Mouse (Mus musculus): ENCODE data around the gene Mdm2. TPM values are rescaled to one million over a fixed set of nuclear protein-coding genes. Genes with fewer than 3 reads are reported as not detected.

Gene Mdm2
- total RNA-seq, 2 experiments from 2014 or later = 58.7 to 65.5 TPM

DNA sequence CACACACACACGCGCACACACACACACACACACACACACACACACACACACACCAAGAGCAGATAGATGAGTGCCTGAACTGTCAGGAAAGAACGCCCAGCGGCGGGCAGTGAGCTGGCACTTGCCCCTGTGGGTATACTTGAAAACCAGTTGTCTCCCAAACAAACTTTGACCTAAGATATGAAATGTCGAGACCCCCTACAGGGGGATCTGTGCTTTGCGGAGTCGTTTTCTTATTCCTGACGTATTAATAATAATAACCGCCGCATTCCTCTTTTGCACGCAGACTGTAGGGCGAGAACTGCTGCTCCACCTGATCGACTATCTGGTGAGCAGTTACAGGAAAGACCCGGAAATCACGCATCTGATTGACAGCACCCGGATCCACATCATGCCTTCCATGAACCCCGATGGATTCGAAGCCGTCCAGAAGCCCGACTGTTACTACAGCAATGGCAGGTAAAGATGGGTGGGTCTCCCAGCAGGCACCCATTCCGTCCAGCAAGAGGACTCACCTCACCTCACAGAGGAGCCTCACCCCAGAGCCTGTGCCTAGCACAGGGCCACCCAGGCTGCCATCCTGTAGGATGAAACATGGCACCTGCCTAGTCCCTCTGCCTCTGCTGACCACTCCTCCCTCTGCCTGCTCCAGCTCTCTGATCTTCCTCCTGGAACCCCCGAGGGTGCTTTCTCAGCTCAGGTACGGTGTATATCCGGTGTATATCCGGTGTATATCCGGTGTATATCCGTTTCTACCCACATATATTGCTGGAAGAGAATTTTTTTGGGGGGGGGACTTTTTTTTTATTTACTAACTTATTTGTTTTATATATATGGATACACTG lies 42.7 kb downstream of the Mdm2 start:
- no peak overlapping the region for H3K4me3 ChIP-seq
- TF ChIP-seq CTCF (IDR thresholded peaks at IDR 0.05) = no peak
- no peak overlapping the region for H3K27ac ChIP-seq
- intact Hi-C loops (cut with DNase I) = no loop called here
- no peak for DNase-seq (ENCODE audit: extremely low spot score in 1 of 2, low spot score in 2 of 2)

DNA sequence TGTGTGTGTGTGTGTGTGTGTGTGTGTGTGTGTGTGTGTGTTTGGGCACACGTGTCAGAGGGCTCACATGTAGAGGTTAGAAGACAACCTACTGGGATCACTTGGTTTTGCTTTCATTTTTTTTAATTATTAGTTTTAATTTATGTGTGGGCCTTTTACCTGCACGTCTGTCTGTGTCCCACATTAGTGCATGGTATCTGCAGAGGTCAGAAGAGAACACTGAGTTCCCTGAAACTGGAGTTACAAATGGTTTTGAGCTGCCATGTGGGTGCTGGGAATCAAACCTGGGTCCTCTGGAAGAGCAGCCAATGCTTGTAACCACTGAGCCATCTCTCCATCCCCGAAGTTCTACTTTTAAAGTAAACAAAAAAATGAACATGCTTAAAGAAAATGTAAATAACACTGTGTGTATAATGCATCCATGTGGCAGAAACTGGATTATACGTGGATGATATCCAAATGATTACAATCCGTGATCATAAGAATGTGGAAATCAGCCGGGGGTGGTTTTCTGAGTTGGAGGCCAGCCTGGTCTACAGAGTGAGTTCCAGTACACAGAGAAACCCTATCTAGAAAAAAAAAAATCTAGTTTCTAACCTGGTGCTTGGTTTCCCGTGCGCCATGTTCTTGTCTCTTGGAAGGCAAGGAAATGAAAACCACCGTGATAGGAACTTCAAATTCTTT lies 43.5 kb downstream of the Mdm2 start:
- Histone ChIP-seq H3K4me3 (no peak overlapping the region), H3K27ac (no peak overlapping the region)
- intact Hi-C loops (cut with DNase I) = no loop called here
- no peak for DNase-seq (ENCODE audit: extremely low spot score in 1 of 2, low spot score in 2 of 2)
- TF ChIP-seq CTCF (IDR thresholded peaks at IDR 0.05) = no peak

DNA sequence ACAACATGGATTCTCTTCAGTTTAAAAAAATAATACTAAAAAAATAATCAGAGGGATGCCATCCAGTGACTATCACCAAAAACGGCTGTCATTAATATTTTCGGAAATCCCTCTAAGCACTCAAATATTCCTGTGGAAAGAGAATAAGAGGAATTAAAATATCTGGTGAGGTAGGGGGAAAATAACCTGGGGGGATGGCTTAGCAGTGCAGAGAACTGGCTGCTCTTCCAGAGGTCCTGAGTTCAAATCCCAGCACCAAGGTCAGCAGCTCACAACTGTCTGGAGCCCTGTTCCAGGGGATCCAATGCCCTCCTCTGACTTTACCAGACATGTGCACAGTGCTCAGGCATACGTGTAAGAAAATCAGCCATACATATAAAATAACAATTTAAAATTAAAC lies 44.2 kb downstream of the Mdm2 start:
- intact Hi-C loops (cut with DNase I) = no loop called here
- TF ChIP-seq CTCF (IDR thresholded peaks at IDR 0.05) = no peak
- Histone ChIP-seq H3K4me3 (no peak overlapping the region), H3K27ac (no peak overlapping the region)
- no peak for DNase-seq (ENCODE audit: extremely low spot score in 1 of 2, low spot score in 2 of 2)

DNA sequence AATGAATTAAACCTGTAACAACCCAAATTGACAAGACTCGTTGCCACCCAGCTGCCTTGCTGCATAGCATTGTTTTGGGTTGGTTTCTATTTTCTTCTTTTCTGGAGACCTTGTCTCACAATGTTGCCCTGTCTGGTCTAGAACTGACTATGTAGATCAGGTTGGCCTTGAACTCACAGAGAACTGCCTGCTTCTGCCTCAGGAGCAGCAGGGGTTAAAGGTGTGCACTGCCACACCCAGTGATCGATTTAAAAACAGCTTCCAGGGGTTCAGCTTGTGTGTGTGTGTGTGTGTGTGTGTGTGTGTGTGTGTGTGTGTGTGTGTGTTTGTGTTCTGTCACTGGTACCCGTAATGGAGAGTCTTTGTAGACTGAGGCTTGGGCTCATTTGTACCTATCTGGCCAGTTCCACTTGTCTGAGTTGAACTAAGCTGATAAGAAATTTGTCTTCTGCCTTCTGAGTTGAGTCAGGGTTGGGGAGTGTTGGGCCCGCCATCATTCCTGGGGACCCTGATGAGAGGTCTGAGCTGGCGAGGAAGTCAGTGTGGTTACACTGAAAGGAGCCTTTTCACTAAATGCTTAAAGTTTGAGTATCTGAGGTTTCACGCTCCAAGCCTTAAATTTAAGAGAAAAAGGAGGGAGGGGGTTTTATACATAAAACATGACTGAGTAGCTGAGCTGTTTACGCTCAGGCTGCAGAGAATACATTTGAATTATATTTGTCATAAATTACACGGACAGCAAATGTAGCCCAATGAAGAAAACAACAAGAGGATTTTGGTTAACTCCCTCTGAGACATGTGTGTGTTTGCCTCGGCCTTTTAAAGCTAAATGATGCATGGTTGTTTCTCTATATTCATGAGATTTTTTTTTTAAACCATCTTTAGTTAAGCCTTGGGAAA lies 44.9 kb downstream of the Mdm2 start:
- intact Hi-C loops (cut with DNase I) = no loop called here
- H3K4me3 ChIP-seq = no peak overlapping the region
- no peak overlapping the region for H3K27ac ChIP-seq
- TF ChIP-seq CTCF (IDR thresholded peaks at IDR 0.05) = no peak
- no peak for DNase-seq (ENCODE audit: extremely low spot score in 1 of 2, low spot score in 2 of 2)

DNA sequence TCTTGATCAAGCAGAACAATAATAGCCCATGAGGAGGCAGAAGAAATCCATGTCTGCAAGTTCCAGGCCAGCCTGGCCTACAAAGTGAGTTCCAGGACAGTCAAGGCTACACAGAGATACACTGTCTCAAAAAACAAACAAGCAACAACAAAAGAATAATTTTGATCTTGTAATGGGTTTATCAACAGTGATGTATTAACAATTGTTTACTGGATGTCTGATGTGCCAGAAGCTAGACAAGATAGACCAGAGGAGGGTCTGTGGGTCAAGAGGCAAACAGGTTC lies 45.7 kb downstream of the Mdm2 start:
- DNase-seq (ENCODE audit: extremely low spot score in 1 of 2, low spot score in 2 of 2) = no peak
- Histone ChIP-seq H3K4me3 (no peak overlapping the region), H3K27ac (no peak overlapping the region)
- no peak for TF ChIP-seq CTCF (IDR thresholded peaks at IDR 0.05)
- intact Hi-C loops (cut with DNase I) = no loop called here

DNA sequence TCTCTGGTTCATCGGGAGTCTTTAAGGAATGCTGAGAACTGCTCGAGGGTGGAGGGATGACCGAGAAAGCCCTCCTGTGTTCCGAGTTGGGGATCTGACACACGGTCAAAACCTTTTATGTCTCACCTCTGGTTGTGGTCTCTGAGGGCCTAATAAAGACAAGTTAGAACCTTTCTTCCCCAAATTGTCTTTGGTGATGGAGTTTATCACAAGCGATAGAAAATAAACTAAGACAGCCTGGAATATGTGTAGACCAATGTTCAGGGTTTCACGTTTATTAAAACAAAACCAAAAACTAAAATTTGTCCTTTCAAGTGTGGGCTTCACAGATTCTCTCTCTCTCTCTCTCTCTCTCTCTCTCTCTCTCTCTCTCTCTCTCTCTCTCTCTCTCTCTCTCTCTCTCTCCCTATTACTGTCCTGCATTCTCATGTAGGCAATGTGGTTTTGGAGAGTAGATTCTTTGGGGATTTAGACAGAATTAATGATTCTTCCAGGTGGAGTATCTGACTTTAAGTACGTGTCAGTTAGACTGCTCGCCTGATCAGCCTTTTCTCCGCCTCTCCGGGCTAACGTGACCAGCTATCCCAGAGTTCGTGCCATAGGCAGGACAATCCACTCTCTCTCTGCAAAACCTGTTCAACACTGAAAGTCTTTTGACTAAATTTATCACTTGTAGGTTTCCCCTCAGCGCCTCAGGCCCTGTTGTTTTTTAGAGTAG lies 46.2 kb downstream of the Mdm2 start:
- intact Hi-C loops (cut with DNase I) = no loop called here
- no peak overlapping the region for H3K27ac ChIP-seq

DNA sequence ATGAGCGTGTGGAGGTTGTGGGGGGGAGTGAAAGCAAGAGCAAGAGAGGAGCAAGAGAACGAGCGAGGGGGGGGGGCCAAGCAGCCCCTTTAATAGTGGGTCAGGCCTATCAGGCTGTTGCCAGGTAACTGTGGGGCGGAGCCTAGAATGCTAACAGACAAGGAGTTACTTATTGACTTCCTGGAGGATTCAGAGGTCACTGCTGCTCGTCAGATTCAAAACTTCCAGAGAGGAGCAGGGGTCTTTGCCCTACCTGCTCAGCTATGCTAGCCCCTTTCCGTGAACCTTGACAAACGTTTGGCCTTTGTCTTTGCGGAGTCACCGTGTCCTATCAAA lies 46.7 kb downstream of the Mdm2 start:
- TF ChIP-seq CTCF (IDR thresholded peaks at IDR 0.05) = no peak
- DNase-seq (ENCODE audit: extremely low spot score in 1 of 2, low spot score in 2 of 2) = no peak
- Histone ChIP-seq H3K27ac (no peak overlapping the region), H3K4me3 (no peak overlapping the region)
- intact Hi-C loops (cut with DNase I) = no loop called here

More for the DNA sequence above, 46.2 kb downstream of the Mdm2 start:
- no peak overlapping the region for H3K4me3 ChIP-seq
- no peak for TF ChIP-seq CTCF (IDR thresholded peaks at IDR 0.05)
- DNase-seq (ENCODE audit: extremely low spot score in 1 of 2, low spot score in 2 of 2) = no peak

DNA sequence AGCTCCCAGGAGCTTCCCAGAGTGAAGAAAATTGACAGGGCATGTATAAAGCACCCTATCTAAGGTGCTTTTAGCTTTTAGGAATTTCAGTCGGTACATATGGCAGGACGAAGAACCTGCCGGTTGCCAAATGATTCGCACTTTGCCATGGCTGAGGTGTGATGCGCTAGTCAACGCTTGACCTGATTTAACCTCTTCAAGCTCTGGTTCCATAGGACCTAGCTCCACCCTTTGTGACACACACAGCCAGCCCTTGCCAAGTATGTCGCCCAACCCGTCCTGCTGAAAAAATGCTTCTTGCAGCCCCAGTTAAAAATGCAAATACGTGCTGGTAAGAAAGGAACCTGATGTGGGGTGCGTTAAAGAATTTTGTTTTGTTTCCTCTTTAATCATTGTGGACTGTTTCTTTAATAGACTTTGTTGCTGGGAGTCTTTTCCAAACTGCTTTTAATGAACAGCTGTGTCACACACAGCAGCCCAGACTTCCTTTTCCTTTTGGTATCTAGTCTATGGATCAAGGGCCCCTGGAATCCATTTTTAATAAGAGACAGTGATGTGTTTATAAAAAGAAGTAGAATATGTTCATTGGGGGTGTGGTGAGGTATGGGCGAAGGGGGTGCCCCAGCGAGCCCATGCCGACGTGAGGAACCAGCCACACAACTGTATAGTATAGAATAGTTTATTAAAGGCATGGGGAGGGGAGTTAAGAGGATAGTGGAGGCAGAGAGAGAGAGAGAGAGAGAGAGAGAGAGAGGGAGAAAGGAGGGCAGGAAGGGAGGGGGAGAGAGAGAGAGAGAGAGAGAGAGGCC lies 47.3 kb downstream of the Mdm2 start:
- no peak overlapping the region for H3K27ac ChIP-seq
- no peak for DNase-seq (ENCODE audit: extremely low spot score in 1 of 2, low spot score in 2 of 2)
- H3K4me3 ChIP-seq = no peak overlapping the region
- intact Hi-C loops (cut with DNase I) = no loop called here
- no peak for TF ChIP-seq CTCF (IDR thresholded peaks at IDR 0.05)

DNA sequence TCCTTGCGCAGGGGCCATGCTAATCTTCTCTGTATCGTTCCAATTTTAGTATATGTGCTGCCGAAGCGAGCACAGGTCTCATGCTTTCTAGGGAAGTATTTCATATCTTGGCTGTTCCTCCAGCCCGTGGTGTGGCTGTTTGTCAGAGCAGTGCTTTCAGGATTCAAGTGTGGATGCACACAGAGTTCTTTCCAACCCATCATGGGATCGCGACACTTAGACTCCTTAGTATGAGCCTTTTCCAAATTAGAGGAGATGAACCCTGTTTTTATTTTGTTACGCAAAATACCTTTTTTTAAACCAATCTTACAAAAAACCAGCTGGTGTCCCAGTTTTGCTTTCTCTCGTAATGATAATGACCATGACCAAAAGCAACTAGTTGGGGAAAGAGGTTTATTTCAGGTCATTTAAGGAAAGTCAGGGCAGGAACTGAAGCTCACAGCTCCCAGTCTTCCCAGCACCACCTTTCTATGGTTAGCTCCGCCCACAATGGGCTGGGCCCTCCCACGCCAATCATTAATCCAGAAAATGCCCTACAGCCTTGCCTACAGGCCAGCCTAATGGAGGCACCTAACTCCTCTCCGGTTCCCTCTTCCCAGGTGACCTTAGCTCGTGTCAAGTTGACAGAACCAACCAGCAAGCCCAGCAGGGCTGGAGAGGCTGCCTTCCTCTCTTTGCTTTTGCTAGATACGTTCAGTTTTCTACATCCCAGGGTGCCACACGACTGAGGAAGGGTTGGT lies 48.1 kb downstream of the Mdm2 start:
- TF ChIP-seq CTCF (IDR thresholded peaks at IDR 0.05) = no peak
- Histone ChIP-seq H3K27ac (no peak overlapping the region), H3K4me3 (no peak overlapping the region)
- intact Hi-C loops (cut with DNase I) = no loop called here
- DNase-seq (ENCODE audit: extremely low spot score in 1 of 2, low spot score in 2 of 2) = no peak

DNA sequence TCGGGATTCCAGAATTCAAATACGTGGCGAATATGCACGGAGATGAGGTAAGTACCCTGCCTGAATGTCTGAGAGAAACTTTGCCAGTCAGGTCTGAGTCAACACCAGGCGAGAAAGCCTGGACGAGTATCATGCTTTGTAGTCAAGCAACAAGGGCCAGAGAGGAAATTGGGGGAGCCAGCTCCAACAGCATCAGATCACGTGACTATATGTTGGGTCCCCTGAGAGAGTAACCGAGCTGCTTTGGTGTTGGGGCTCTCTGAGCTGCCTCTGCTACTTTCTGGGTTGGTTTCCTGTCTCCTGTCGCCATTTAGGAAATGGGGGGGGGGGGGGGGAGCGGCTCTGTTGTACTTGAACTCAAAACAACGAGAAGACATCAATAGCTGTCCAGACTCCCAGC lies 50.7 kb downstream of the Mdm2 start:
- intact Hi-C loops (cut with DNase I) = no loop called here
- no peak for TF ChIP-seq CTCF (IDR thresholded peaks at IDR 0.05)
- no peak for DNase-seq (ENCODE audit: extremely low spot score in 1 of 2, low spot score in 2 of 2)
- Histone ChIP-seq H3K27ac (no peak overlapping the region), H3K4me3 (no peak overlapping the region)
